Mouse (Mus musculus) intestine, postnatal 0 days (tissue): Measurements from ENCODE around the gene Dnah6. TPM values are rescaled to one million over a fixed set of nuclear protein-coding genes. Genes with fewer than 3 reads are reported as not detected.
A peak's percentile ranks its signal among the peaks of the same experiment; 100 is the strongest.

Source experiments
- ATAC-seq: fragments of 200-750 bp; cut with Nextera tagmentation; 2 replicates; pipeline ENCODE4 v1.8.0; 2017; ENCODE audit warnings: mild to moderate bottlenecking, moderate TSS enrichment, moderate library complexity
- H3K27ac ChIP-seq: fragments of 300-500 bp; sonication (generic); 2 replicates; pipeline ENCODE4 v1.5.1; 2014; ENCODE audit warnings: mild to moderate bottlenecking, low read depth, low read length, moderate library complexity
- H3K27me3 ChIP-seq: fragments of 300-500 bp; sonication (generic); replicated peaks from 2 replicates; pipeline ENCODE4 v1.6.1; 2014; ENCODE audit warnings: low read length, mixed read lengths; ENCODE audit not compliant: control insufficient read depth, insufficient read depth
- H3K36me3 ChIP-seq: fragments of 300-500 bp; sonication (generic); 2 replicates; pipeline ENCODE4 v1.6.1; 2014; ENCODE audit warnings: mild to moderate bottlenecking, moderate library complexity; ENCODE audit not compliant: control insufficient read depth, insufficient read depth
- H3K4me1 ChIP-seq: fragments of 300-500 bp; sonication (generic); replicated peaks from 2 replicates; pipeline ENCODE4 v1.6.1; 2014; ENCODE audit warnings: antibody characterized with exemption, low read length, mixed read lengths; ENCODE audit not compliant: control insufficient read depth, insufficient read depth
- H3K4me2 ChIP-seq: fragments of 300-500 bp; sonication (generic); replicated peaks from 2 replicates; pipeline ENCODE4 v1.6.1; 2014; ENCODE audit warnings: low read depth, mild to moderate bottlenecking, moderate library complexity
- H3K4me3 ChIP-seq: fragments of 300-500 bp; sonication (generic); 2 replicates; pipeline ENCODE4 v1.5.1; 2014; ENCODE audit warnings: low read depth, low read length
- H3K9ac ChIP-seq: fragments of 300-500 bp; sonication (generic); 2 replicates; pipeline ENCODE4 v1.6.1; 2014; ENCODE audit warnings: mild to moderate bottlenecking, low read depth, low read length
- H3K9me3 ChIP-seq: fragments of 300-500 bp; sonication (generic); 2 replicates; pipeline ENCODE4 v1.6.1; 2016; ENCODE audit warnings: mixed run types; ENCODE audit not compliant: control insufficient read depth
- CTCF ChIP-seq: sonication (generic); IDR thresholded peaks from 2 replicates; pipeline ENCODE4 v1.5.1; 2016; ENCODE audit warnings: low read depth, mild to moderate bottlenecking, control low read depth, antibody characterized with exemption, moderate library complexity
- WGBS: fragments of 180-500 bp; shearing (Covaris S2); extraction: QIAGEN DNeasy Blood & Tissue Kit; methylation state at CpG from one replicate; pipeline ENCODE4 v1.1.7; 2014; 5-methylcytosine and 5-hydroxymethylcytosine counted together
- polyA plus RNA-seq: library from polyadenylated mRNA; unstranded; fragments of >200 nt; fragmentation: Nextera tagmentation; extraction: Ambion mirVana; gene quantifications from 2 replicates; pipeline ENCODE4 v1.2.1, GENCODE M21; 2015

The Dnah6 gene
- polyA plus RNA-seq, 1 experiment from 2014 or later: 0.09 TPM

GRCm38 (mm10) chr6:73233202-73233726 is 11.8 kb upstream of the Dnah6 start:
- Histone ChIP-seq H3K9ac (no peak overlapping the region), H3K4me2 (no peak overlapping the region), H3K9me3 (no peaks in the 10 kb centered on the region), H3K4me3 (no peak overlapping the region), H3K27me3 (no peaks in the 10 kb centered on the region), H3K36me3 (no peaks in the 10 kb centered on the region), H3K27ac (no peak overlapping the region), H3K4me1 (no peaks in the 10 kb centered on the region)
- no peak for ATAC-seq
- 88% methylated on average over 6 of the region's 6 CpGs for WGBS
- TF ChIP-seq CTCF: peak; percentile 55

GRCm38 (mm10) chr6:73232152-73232584 is 10.7 kb upstream of the Dnah6 start:
- Histone ChIP-seq H3K9ac (no peak overlapping the region), H3K4me2 (peak overlapping the region; percentile 47), H3K27me3 (no peaks in the 10 kb centered on the region), H3K9me3 (no peaks in the 10 kb centered on the region), H3K4me1 (no peaks in the 10 kb centered on the region), H3K36me3 (no peaks in the 10 kb centered on the region), H3K27ac (no peak overlapping the region), H3K4me3 (peak overlapping the region; percentile 11; the same call in 1 of the 2 replicates)
- ATAC-seq: peak; percentile 83
- 42% methylated on average over 12 of the region's 12 CpGs for WGBS
- TF ChIP-seq CTCF: no peak

- Histone ChIP-seq H3K4me2 (no peak overlapping the region), H3K4me3 (no peak overlapping the region), H3K9me3 (no peaks in the 10 kb centered on the region), H3K9ac (no peak overlapping the region), H3K4me1 (no peaks in the 10 kb centered on the region), H3K27ac (no peak overlapping the region), H3K27me3 (no peaks in the 10 kb centered on the region), H3K36me3 (no peaks in the 10 kb centered on the region)
- WGBS: 67% methylated on average over 3 of the region's 3 CpGs
- ATAC-seq: no peak
- TF ChIP-seq CTCF: no peak
These were observed 7.4 kb upstream of the Dnah6 start for GRCm38 (mm10) chr6:73228881-73229280.

GRCm38 (mm10) chr6:73228408-73228807 is 7.0 kb upstream of the Dnah6 start:
- no peak overlapping the region for H3K4me2 ChIP-seq
- TF ChIP-seq CTCF: no peak
- no peaks in the 10 kb centered on the region for H3K27me3 ChIP-seq
- H3K27ac ChIP-seq: no peak overlapping the region
- H3K9ac ChIP-seq: no peak overlapping the region
- no peaks in the 10 kb centered on the region for H3K9me3 ChIP-seq
- no peak for ATAC-seq
- 48% methylated on average over 4 of the region's 4 CpGs for whole genome bisulfite sequencing
- no peaks in the 10 kb centered on the region for H3K4me1 ChIP-seq
- no peak overlapping the region for H3K4me3 ChIP-seq
- H3K36me3 ChIP-seq: no peaks in the 10 kb centered on the region

GRCm38 (mm10) chr6:73227376-73228158 is 6.1 kb upstream of the Dnah6 start:
- Histone ChIP-seq H3K4me3 (no peak overlapping the region), H3K9me3 (no peaks in the 10 kb centered on the region), H3K9ac (no peak overlapping the region), H3K36me3 (no peaks in the 10 kb centered on the region), H3K27ac (no peak overlapping the region), H3K27me3 (no peaks in the 10 kb centered on the region), H3K4me1 (no peaks in the 10 kb centered on the region), H3K4me2 (no peak overlapping the region)
- WGBS: 34% methylated on average over 10 of the region's 10 CpGs
- peak; percentile 68 for TF ChIP-seq CTCF
- ATAC-seq: no peak

GRCm38 (mm10) chr6:73222841-73223526 is 1.5 kb upstream of the Dnah6 start:
- ATAC-seq: no peak
- Histone ChIP-seq H3K4me2 (peak overlapping the region; percentile 40), H3K27ac (no peak overlapping the region; the same call in 1 of the 2 replicates), H3K9ac (no peak overlapping the region), H3K27me3 (no peaks in the 10 kb centered on the region), H3K4me1 (no peaks in the 10 kb centered on the region), H3K4me3 (no peak overlapping the region), H3K36me3 (no peaks in the 10 kb centered on the region), H3K9me3 (no peaks in the 10 kb centered on the region)
- 25% methylated on average over 10 of the region's 10 CpGs for WGBS
- no peak for TF ChIP-seq CTCF
